Mouse (Mus musculus) thymus, adult 2 months (tissue): ENCODE data around the gene Lsm2. TPM values are rescaled to one million over a fixed set of nuclear protein-coding genes. Genes with fewer than 3 reads are reported as not detected.
"Not testable (repeated sequence)": the region's sequence is repeated elsewhere in the genome, so short reads cannot be mapped to it uniquely, and the experiment has no call there.

Experiments used
- DNase-seq: peaks from one replicate; pipeline ENCODE4 v3.0.0; 2021
- H3K27ac ChIP-seq: fragments of 200-500 bp; 2 replicates; pipeline ENCODE4 v1.5.1; 2012; ENCODE audit warnings: low read length, control low read depth; ENCODE audit not compliant: control insufficient read depth, insufficient read depth
- H3K27me3 ChIP-seq: fragments of 200-500 bp; 2 replicates; pipeline ENCODE4 v1.6.1; 2012; ENCODE audit warnings: mild to moderate bottlenecking, low read length, moderate library complexity, mixed read lengths; ENCODE audit not compliant: control insufficient read depth, insufficient read depth
- H3K36me3 ChIP-seq: fragments of 200-500 bp; 2 replicates; pipeline ENCODE4 v1.6.1; 2012; ENCODE audit warnings: mild to moderate bottlenecking, low read length, moderate library complexity; ENCODE audit not compliant: control insufficient read depth, insufficient read depth
- H3K4me1 ChIP-seq: fragments of 200-500 bp; replicated peaks from 2 replicates; pipeline ENCODE4 v1.6.1; 2012; ENCODE audit warnings: low read length; ENCODE audit not compliant: control insufficient read depth, insufficient read depth
- H3K4me3 ChIP-seq: fragments of 200-500 bp; 2 replicates; pipeline ENCODE4 v1.5.1; 2012; ENCODE audit warnings: mild to moderate bottlenecking, low read length, control low read depth, moderate library complexity; ENCODE audit not compliant: control insufficient read depth, insufficient read depth
- CTCF ChIP-seq: fragments of 200-500 bp; IDR thresholded peaks from 2 replicates; pipeline ENCODE4 v1.5.1; 2012; ENCODE audit warnings: mild to moderate bottlenecking, control low read depth, low read length, moderate library complexity, borderline replicate concordance; ENCODE audit not compliant: control insufficient read depth, poor library complexity, insufficient read depth; ENCODE audit errors: extremely low read depth
- POLR2A ChIP-seq: fragments of 200-500 bp; IDR thresholded peaks from 2 replicates; pipeline ENCODE4 v1.6.1; 2012; ENCODE audit warnings: mild to moderate bottlenecking, low read length, control low read depth, moderate library complexity; ENCODE audit not compliant: control insufficient read depth, poor library complexity, insufficient read depth; ENCODE audit errors: extremely low read depth
- WGBS: fragments of 180-500 bp; shearing (Covaris S2); methylation state at CpG from one replicate; pipeline ENCODE4 v1.1.7; 2018; 5-methylcytosine and 5-hydroxymethylcytosine counted together
- polyA plus RNA-seq: library from polyadenylated mRNA; depleted of rRNA; stranded (reverse); fragments of >200 nt; gene quantifications from 2 replicates; pipeline ENCODE4 v1.2.3, GENCODE M21; 2012

Lsm2 gene
- polyA plus RNA-seq, 1 experiment, result 207 TPM

- no peak for TF ChIP-seq CTCF
- TF ChIP-seq POLR2A, result no peak
- Histone ChIP-seq H3K27me3 (no peaks in the 10 kb centered on the region), H3K36me3 (no peaks in the 10 kb centered on the region), H3K27ac (no peak overlapping the region), H3K4me3 (no peak overlapping the region), H3K4me1 (no peaks in the 10 kb centered on the region)
- DNase-seq, result no peak
- WGBS, result over 99% methylated on average over 4 of the region's 4 CpGs
Measured at GRCm38 (mm10) chr17:34943128-34943815, 38.4 kb upstream of the Lsm2 start.

- Histone ChIP-seq H3K27ac (no peak overlapping the region), H3K36me3 (no peaks in the 10 kb centered on the region), H3K4me1 (no peaks in the 10 kb centered on the region), H3K4me3 (no peak overlapping the region), H3K27me3 (no peaks in the 10 kb centered on the region)
- no peak for DNase-seq
- TF ChIP-seq CTCF (no peak), POLR2A (no peak)
Measured at GRCm38 (mm10) chr17:34944362-34944761, 37.3 kb upstream of the Lsm2 start.

GRCm38 (mm10) chr17:34946486-34947140, 35.0 kb upstream of the Lsm2 start:
- 95% methylated on average over 5 of the region's 5 CpGs for WGBS
- no peak overlapping the region for H3K4me3 ChIP-seq
- H3K27me3 ChIP-seq, result no peaks in the 10 kb centered on the region
- H3K27ac ChIP-seq, result no peak overlapping the region
- peaks cover 1% of the 10 kb centered on the region for H3K4me1 ChIP-seq
- no peak for DNase-seq
- no peaks in the 10 kb centered on the region for H3K36me3 ChIP-seq
- TF ChIP-seq CTCF (no peak), POLR2A (no peak)

GRCm38 (mm10) chr17:34947606-34948005, 34.1 kb upstream of the Lsm2 start:
- 45% methylated on average over 8 of the region's 8 CpGs for WGBS
- no peak for DNase-seq
- TF ChIP-seq POLR2A, result no peak
- no peak for TF ChIP-seq CTCF

GRCm38 (mm10) chr17:34948721-34949552, 32.7 kb upstream of the Lsm2 start:
- not testable (repeated sequence) for H3K36me3 ChIP-seq, H3K4me1 ChIP-seq, DNase-seq, H3K4me3 ChIP-seq, H3K27me3 ChIP-seq, H3K27ac ChIP-seq
- 82% methylated on average over 9 of the region's 9 CpGs for WGBS

More at GRCm38 (mm10) chr17:34947606-34948005, 34.1 kb upstream of the Lsm2 start:
- no peaks in the 10 kb centered on the region for H3K27me3 ChIP-seq
- no peak overlapping the region for H3K27ac ChIP-seq
- H3K4me1 ChIP-seq, result peaks cover 5% of the 10 kb centered on the region
- H3K4me3 ChIP-seq, result no peak overlapping the region
- no peaks in the 10 kb centered on the region for H3K36me3 ChIP-seq

- no peak for DNase-seq
- Histone ChIP-seq H3K36me3 (no peaks in the 10 kb centered on the region), H3K27me3 (no peaks in the 10 kb centered on the region), H3K4me3 (no peak overlapping the region), H3K4me1 (peaks cover 5% of the 10 kb centered on the region), H3K27ac (no peak overlapping the region)
- 82% methylated on average over 4 of the region's 4 CpGs for WGBS
- TF ChIP-seq POLR2A (no peak), CTCF (no peak)
Measured at GRCm38 (mm10) chr17:34949553-34949969, 32.1 kb upstream of the Lsm2 start.
